Mouse (Mus musculus) stomach, postnatal 0 days (tissue): ENCODE measurements around the gene Tradd.

Experiments used
- CTCF ChIP-seq: IDR thresholded peaks from 2 replicates; pipeline ENCODE4 v1.5.1; 2016; ENCODE audit warnings: antibody characterized with exemption, low read depth, mild to moderate bottlenecking, moderate library complexity
- EP300 ChIP-seq: optimal IDR thresholded peaks from 2 replicates; pipeline ENCODE3; 2016; ENCODE audit warnings: antibody characterized with exemption

- TF ChIP-seq EP300: no peak
- TF ChIP-seq CTCF: no peak
Observed at GRCm38 (mm10) chr8:105304325-105305210, 40.2 kb upstream of the Tradd start.
